Mouse (Mus musculus) ES-E14 (cell line): ENCODE data around the gene Srrm1. TPM values are rescaled to one million over a fixed set of nuclear protein-coding genes. Genes with fewer than 3 reads are reported as not detected.

Experiments
- DNase-seq: peaks from one replicate; pipeline ENCODE4 v3.0.0-alpha.2; 2013; ENCODE audit warnings: low read depth, low spot score
- H3K27ac ChIP-seq: 2 replicates; pipeline ENCODE4 v1.5.1; 2012; ENCODE audit warnings: low read depth, mild to moderate bottlenecking, low read length, moderate library complexity, mixed read lengths; ENCODE audit not compliant: poor library complexity, insufficient read depth, severe bottlenecking
- H3K36me3 ChIP-seq: 2 replicates; pipeline ENCODE4 v1.6.1; 2012; ENCODE audit warnings: mild to moderate bottlenecking, low read length, moderate library complexity, mixed read lengths; ENCODE audit not compliant: control insufficient read depth, poor library complexity, insufficient read depth, severe bottlenecking
- H3K4me1 ChIP-seq, 2 experiments: fragments of 150-350 bp in 1 of 2; sonication (generic) in 1 of 2; 2 replicates each; pipeline ENCODE4 v1.6.1; 2012; ENCODE audit warnings: low read length in 2 of 2, mild to moderate bottlenecking in 1 of 2, mixed read lengths in 1 of 2; ENCODE audit not compliant: control insufficient read depth in 2 of 2, insufficient read depth in 2 of 2, poor library complexity in 1 of 2
- H3K4me3 ChIP-seq, 2 experiments: fragments of 150-350 bp in 1 of 2; sonication (generic) in 1 of 2; 2 replicates each; pipeline ENCODE4 v1.5.1; 2012; ENCODE audit warnings: low read length in 2 of 2, low read depth in 1 of 2, mild to moderate bottlenecking in 1 of 2, mixed read lengths in 1 of 2; ENCODE audit not compliant: insufficient read depth in 1 of 2, poor library complexity in 1 of 2, severe bottlenecking in 1 of 2
- H3K9ac ChIP-seq: 2 replicates; pipeline ENCODE4 v1.6.1; 2012; ENCODE audit warnings: low read depth, mild to moderate bottlenecking, low read length, mixed read lengths; ENCODE audit not compliant: poor library complexity, insufficient read depth, severe bottlenecking
- H3K9me3 ChIP-seq: fragments of 150-350 bp; sonication (generic); 2 replicates; pipeline ENCODE4 v1.6.1; 2012; ENCODE audit warnings: low read depth, mild to moderate bottlenecking, low read length; ENCODE audit not compliant: control insufficient read depth, insufficient read depth
- CHD2 ChIP-seq: IDR thresholded peaks from 2 replicates; pipeline ENCODE4 v1.6.1; 2014; ENCODE audit warnings: mild to moderate bottlenecking, low read depth, low read length, inconsistent platforms
- HCFC1 ChIP-seq: IDR thresholded peaks from 2 replicates; pipeline ENCODE4 v1.6.1; 2012; ENCODE audit warnings: low read length, inconsistent platforms, borderline replicate concordance; ENCODE audit not compliant: insufficient read depth
- MAFK ChIP-seq: IDR thresholded peaks from 2 replicates; pipeline ENCODE4 v1.6.1; 2014; ENCODE audit warnings: mild to moderate bottlenecking, low read depth, low read length, inconsistent platforms; ENCODE audit not compliant: insufficient read depth
- ZC3H11A ChIP-seq: IDR thresholded peaks from 2 replicates; pipeline ENCODE4 v1.6.1; 2012; ENCODE audit warnings: low read depth, mild to moderate bottlenecking, inconsistent platforms, low read length, borderline replicate concordance
- ZNF384 ChIP-seq: IDR thresholded peaks from 2 replicates; pipeline ENCODE4 v1.6.1; 2012; ENCODE audit warnings: low read depth, low read length, inconsistent platforms
- in situ Hi-C, 2 experiments: fragments of 600-800 bp; cut with MboI; formaldehyde crosslinking; loops; one replicate each; pipeline ENCODE4 v1.15.1; 2025; ENCODE audit warnings: low sequenced_read_pairs in 2 of 2, inconsistent platforms in 1 of 2; ENCODE audit not compliant: unreplicated experiment in 2 of 2
- total RNA-seq: library from RNA; depleted of rRNA; stranded (reverse); fragments of 300-350 nt; gene quantifications from 2 replicates; pipeline ENCODE4 v1.2.3, GENCODE M21; 2012

Srrm1 gene
- total RNA-seq, 1 experiment: 62.8 TPM

- Histone ChIP-seq H3K4me1 (peaks cover 13 to 20% of the 10 kb centered on the region in 2 experiments; a peak in 2 of 4 replicates), H3K4me3 (no peak overlapping the region), H3K36me3 (peaks cover 14% of the 10 kb centered on the region), H3K27ac (peak overlapping the region; percentile 24; the same call in 1 of the 2 replicates), H3K9ac (no peak overlapping the region), H3K9me3 (no peaks in the 10 kb centered on the region)
- DNase-seq: no peak
- in situ Hi-C loops: loop anchor here in 1 of 2 experiments (10.0 kb wide), 1 partner anchor 98 kb away; no protein-coding TSS in a partner anchor
- no peak for TF ChIP-seq ZC3H11A
- no peak for TF ChIP-seq CHD2
- TF ChIP-seq MAFK: no peak
- no peak for TF ChIP-seq ZNF384
- no peak for TF ChIP-seq HCFC1
Observed at GRCm38 (mm10) chr4:135313111-135313691, 39.9 kb downstream of the Srrm1 start.

- peaks cover 11% of the 10 kb centered on the region for H3K36me3 ChIP-seq
- DNase-seq: no peak
- no peak overlapping the region for H3K9ac ChIP-seq
- no peak overlapping the region for H3K27ac ChIP-seq
- in situ Hi-C loops: loop anchor here in 1 of 2 experiments (10.0 kb wide), 1 partner anchor 98 kb away; no protein-coding TSS in a partner anchor
- no peaks in the 10 kb centered on the region for H3K9me3 ChIP-seq
- no peak for TF ChIP-seq HCFC1
- no peak for TF ChIP-seq ZNF384
- no peak for TF ChIP-seq MAFK
- TF ChIP-seq ZC3H11A: no peak
- TF ChIP-seq CHD2: no peak
- no peak overlapping the region for H3K4me3 ChIP-seq
- H3K4me1 ChIP-seq: peaks cover 15 to 22% of the 10 kb centered on the region in 2 experiments; a peak in 2 of 4 replicates
Observed at GRCm38 (mm10) chr4:135312706-135313105, 40.4 kb downstream of the Srrm1 start.

DNA sequence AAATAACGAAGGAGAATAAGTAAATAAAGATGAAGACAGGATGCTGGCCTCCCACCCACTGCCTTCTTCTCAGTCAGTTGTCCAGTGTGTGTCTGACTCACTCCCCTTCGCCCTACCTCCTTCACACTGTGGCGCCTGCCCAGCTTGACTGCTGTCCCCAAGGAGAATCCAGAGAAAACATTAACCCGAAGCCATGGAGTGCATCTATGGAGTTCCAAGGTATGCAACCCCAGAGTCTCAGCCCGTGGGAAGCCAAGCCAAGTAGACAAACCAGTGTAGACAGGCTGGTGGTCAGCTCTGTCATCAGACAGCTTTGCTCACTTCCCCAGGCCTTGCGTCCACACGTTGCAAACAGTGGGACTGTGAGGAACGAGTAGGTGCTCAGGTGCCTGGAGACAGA lies 42.8 kb downstream of the Srrm1 start:
- Histone ChIP-seq H3K9me3 (no peaks in the 10 kb centered on the region), H3K9ac (no peak overlapping the region), H3K4me1 (peaks cover 20 to 34% of the 10 kb centered on the region in 2 experiments; a peak in 2 of 4 replicates), H3K4me3 (no peak overlapping the region), H3K27ac (no peak overlapping the region), H3K36me3 (no peaks in the 10 kb centered on the region)
- in situ Hi-C loops: loop anchor here in 1 of 2 experiments (10.0 kb wide), 1 partner anchor 96 kb away; no protein-coding TSS in a partner anchor
- DNase-seq: no peak
- TF ChIP-seq HCFC1: no peak
- no peak for TF ChIP-seq ZC3H11A
- no peak for TF ChIP-seq CHD2
- no peak for TF ChIP-seq ZNF384
- TF ChIP-seq MAFK: no peak

- Histone ChIP-seq H3K36me3 (no peaks in the 10 kb centered on the region), H3K4me3 (no peak overlapping the region), H3K9ac (no peak overlapping the region), H3K4me1 (peaks cover 20 to 36% of the 10 kb centered on the region in 2 experiments; a peak in 2 of 4 replicates), H3K27ac (peak overlapping the region; percentile 7; the same call in 1 of the 2 replicates), H3K9me3 (no peaks in the 10 kb centered on the region)
- no peak for DNase-seq
- TF ChIP-seq ZNF384: no peak
- TF ChIP-seq ZC3H11A: no peak
- no peak for TF ChIP-seq HCFC1
- no peak for TF ChIP-seq MAFK
- no peak for TF ChIP-seq CHD2
- in situ Hi-C loops: loop anchor here in 1 of 2 experiments (10.0 kb wide), 1 partner anchor 95 kb away; no protein-coding TSS in a partner anchor
Observed at GRCm38 (mm10) chr4:135309726-135310125, 43.4 kb downstream of the Srrm1 start.
